Mouse (Mus musculus) limb, embryonic 11.5 days (tissue): ENCODE results near the gene Maged1. TPM values are rescaled to one million over a fixed set of nuclear protein-coding genes. Genes with fewer than 3 reads are reported as not detected.
"Not testable (repeated sequence)": the region's sequence is repeated elsewhere in the genome, so short reads cannot be mapped to it uniquely, and the experiment has no call there.

ENCODE experiments used
- ATAC-seq: fragments of 200-750 bp; cut with Nextera tagmentation; 2 replicates; pipeline ENCODE4 v1.8.0; 2017; ENCODE audit warnings: low read depth; ENCODE audit not compliant: insufficient number of reproducible peaks, low FRiP score, low TSS enrichment
- DNase-seq: peaks from one replicate; pipeline ENCODE4 v3.0.0-alpha.2; 2015; ENCODE audit warnings: low spot score
- H3K27ac ChIP-seq: fragments of 300-500 bp; sonication (generic); replicated peaks from 2 replicates; pipeline ENCODE4 v1.5.1; 2014; ENCODE audit warnings: low read depth, mild to moderate bottlenecking, low read length
- H3K27me3 ChIP-seq: fragments of 300-500 bp; sonication (generic); 2 replicates; pipeline ENCODE4 v1.6.1; 2014; ENCODE audit warnings: mild to moderate bottlenecking, low read length, mixed read lengths; ENCODE audit not compliant: control insufficient read depth, insufficient read depth
- H3K36me3 ChIP-seq: fragments of 300-500 bp; sonication (generic); 2 replicates; pipeline ENCODE4 v1.6.1; 2014; ENCODE audit warnings: mild to moderate bottlenecking, low read length, moderate library complexity, mixed read lengths; ENCODE audit not compliant: control insufficient read depth, insufficient read depth
- H3K4me1 ChIP-seq: fragments of 300-500 bp; sonication (generic); 2 replicates; pipeline ENCODE4 v1.6.1; 2014; ENCODE audit warnings: low read length, mixed read lengths; ENCODE audit not compliant: control insufficient read depth, insufficient read depth
- H3K4me2 ChIP-seq: fragments of 300-500 bp; sonication (generic); 2 replicates; pipeline ENCODE4 v1.6.1; 2014; ENCODE audit warnings: low read depth, mild to moderate bottlenecking, moderate library complexity; ENCODE audit not compliant: severe bottlenecking
- H3K4me3 ChIP-seq: fragments of 300-500 bp; sonication (generic); 2 replicates; pipeline ENCODE4 v1.5.1; 2014; ENCODE audit warnings: low read depth, low read length
- H3K9ac ChIP-seq: fragments of 300-500 bp; sonication (generic); 2 replicates; pipeline ENCODE4 v1.6.1; 2014; ENCODE audit warnings: mild to moderate bottlenecking, low read length
- H3K9me3 ChIP-seq: fragments of 300-500 bp; sonication (generic); 2 replicates; pipeline ENCODE4 v1.6.1; 2016; ENCODE audit warnings: low read length; ENCODE audit not compliant: control insufficient read depth
- WGBS: fragments of 180-500 bp; shearing (Covaris S2); extraction: QIAGEN DNeasy Blood & Tissue Kit; methylation state at CpG from one replicate; pipeline ENCODE4 v1.1.7; 2014; 5-methylcytosine and 5-hydroxymethylcytosine counted together
- polyA plus RNA-seq: library from polyadenylated mRNA; unstranded; fragments of >200 nt; fragmentation: Nextera tagmentation; extraction: Ambion mirVana; gene quantifications from 2 replicates; pipeline ENCODE4 v1.2.1, GENCODE M21; 2014

Gene Maged1
- polyA plus RNA-seq, 1 experiment from 2014 or later, result 789 TPM

DNA sequence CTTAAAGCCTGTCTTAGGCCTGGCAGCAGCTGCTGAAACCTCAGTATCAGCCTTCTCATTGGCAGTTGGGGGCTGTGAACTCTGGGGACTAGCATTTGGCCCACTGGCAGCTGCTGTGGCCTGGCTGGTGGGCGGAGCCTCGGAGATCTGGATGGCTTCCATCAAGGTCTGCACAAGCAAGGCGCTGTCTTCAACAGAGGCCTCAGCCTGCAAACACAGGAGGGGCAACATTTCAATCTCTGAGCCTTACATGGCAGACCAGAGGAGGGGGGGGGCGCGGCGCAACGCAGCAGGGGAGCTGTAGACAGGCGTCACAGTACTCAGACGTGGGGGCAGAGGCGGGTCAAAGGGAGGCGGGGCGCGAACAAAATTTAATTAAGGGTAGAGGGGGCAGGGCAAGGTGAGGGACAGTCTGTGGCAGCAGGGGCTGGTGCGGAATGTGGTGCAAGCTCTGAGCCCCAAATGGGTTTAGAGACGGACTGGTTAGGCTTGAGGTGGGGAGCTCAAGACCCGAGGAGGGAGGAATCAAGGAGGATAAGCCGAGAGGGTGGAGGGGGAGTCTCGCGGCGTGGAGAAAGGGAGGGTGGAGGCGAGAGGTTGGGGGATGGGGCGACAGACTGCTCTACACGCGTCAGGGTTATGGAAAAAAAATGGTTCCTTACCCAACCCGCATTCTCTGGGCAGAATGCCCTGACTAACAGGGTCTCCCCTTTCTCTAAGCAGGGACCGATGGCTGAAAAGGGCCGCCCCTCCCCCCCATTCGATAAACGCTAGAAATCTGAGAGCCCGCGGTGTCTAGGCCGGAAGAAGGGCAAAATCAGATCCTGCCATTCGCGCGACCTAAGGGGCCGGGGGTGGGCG, 1.4 kb downstream of the Maged1 start:
- H3K4me2 ChIP-seq, result peak overlapping the region; percentile 43
- 22% methylated on average over 37 of the region's 37 CpGs for WGBS
- H3K36me3 ChIP-seq, result peaks cover 2% of the 10 kb centered on the region; the same call in 1 of the 2 replicates
- ATAC-seq (peak; percentile 33), DNase-seq (peak; percentile 55)
- H3K27me3 ChIP-seq, result peaks cover 12% of the 10 kb centered on the region; the same call in 1 of the 2 replicates
- 0 out of 2 replicates have a peak, but pooled peaks cover 3% of the 10 kb centered on the region for H3K4me1 ChIP-seq
- peak overlapping the region; percentile 80 for H3K27ac ChIP-seq
- H3K4me3 ChIP-seq, result peak overlapping the region; percentile 63
- no peaks in the 10 kb centered on the region for H3K9me3 ChIP-seq
- H3K9ac ChIP-seq, result peak overlapping the region; percentile 79

DNA sequence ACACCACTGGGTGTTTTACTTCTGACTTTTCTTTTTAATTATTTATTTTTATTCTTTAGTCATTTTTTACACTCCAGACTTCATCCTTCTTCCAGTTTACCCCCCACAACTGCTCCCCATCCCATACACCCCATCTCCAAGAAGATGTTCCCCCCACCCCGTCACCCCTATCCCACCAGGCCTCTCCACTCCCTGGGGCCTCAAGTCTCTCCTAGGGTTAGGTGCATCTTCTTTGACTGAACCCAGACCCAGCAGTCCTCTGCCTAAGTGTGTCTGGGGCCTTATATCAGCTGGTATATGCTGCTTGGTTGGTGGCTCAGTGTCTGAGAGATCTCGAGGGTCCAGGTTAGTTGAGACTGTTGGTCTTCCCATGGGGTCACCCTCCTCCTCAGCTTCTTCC, 7.6 kb downstream of the Maged1 start:
- Histone ChIP-seq H3K4me2 (no peak overlapping the region), H3K36me3 (peaks cover 2% of the 10 kb centered on the region; the same call in 1 of the 2 replicates), H3K9ac (no peak overlapping the region), H3K27ac (no peak overlapping the region), H3K9me3 (no peaks in the 10 kb centered on the region), H3K4me1 (no peaks in the 10 kb centered on the region), H3K27me3 (no peaks in the 10 kb centered on the region), H3K4me3 (no peak overlapping the region)
- no peak for DNase-seq
- 0 out of 2 replicates have a peak, but pooled peaks have one; percentile 47 for ATAC-seq
- 61% methylated on average over 2 of the region's 2 CpGs for WGBS

DNA sequence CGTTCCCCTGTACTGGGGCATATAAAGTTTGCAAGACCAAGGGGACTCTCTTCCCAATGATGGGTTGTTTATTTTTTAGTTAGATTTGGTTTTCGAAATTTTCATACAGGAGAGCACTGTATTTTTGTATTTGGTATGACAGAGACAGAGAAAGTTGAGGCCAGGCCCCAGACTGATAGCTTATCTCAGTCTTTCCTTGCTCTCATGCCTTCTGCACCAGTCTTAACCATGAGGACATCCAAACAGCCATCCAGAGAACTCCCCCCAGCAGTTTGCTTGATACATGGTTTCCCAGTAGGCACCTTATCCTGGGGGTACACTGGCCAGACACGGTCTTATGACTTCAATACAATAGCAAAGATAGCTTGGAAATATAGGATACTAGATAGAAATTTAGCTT, 11.6 kb downstream of the Maged1 start:
- Histone ChIP-seq H3K36me3 (no peaks in the 10 kb centered on the region), H3K4me2 (no peak overlapping the region), H3K27ac (no peak overlapping the region), H3K27me3 (no peaks in the 10 kb centered on the region), H3K9ac (no peak overlapping the region), H3K9me3 (no peaks in the 10 kb centered on the region), H3K4me1 (no peaks in the 10 kb centered on the region), H3K4me3 (no peak overlapping the region)
- WGBS, result 81% methylated on average over 3 of the region's 3 CpGs
- no peak for DNase-seq
- ATAC-seq, result no peak

DNA sequence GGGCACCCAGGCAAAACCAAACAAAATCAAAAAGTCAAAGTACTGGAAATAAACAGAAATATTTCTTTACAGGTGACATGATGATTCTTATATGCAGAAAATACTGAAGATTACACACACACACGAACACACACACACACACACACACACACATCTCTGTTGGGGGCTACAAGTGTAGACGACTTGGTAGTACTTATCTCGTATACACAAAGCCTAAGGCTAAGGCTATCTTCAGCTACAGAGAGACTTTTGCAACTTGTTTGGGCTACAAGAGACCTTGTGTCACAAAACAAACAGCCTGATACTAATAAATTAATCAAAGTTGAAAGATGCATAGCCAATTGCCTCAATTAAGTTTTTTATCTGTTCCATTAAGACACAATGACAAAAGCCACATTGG, 19.8 kb downstream of the Maged1 start:
- no peak for DNase-seq
- no peaks in the 10 kb centered on the region for H3K4me1 ChIP-seq
- H3K4me2 ChIP-seq, result no peak overlapping the region
- H3K36me3 ChIP-seq, result no peaks in the 10 kb centered on the region
- H3K27ac ChIP-seq, result no peak overlapping the region
- H3K9ac ChIP-seq, result no peak overlapping the region
- whole genome bisulfite sequencing, result 63% methylated on average over 3 of the region's 3 CpGs
- H3K9me3 ChIP-seq, result no peaks in the 10 kb centered on the region
- no peak overlapping the region for H3K4me3 ChIP-seq
- no peak for ATAC-seq
- H3K27me3 ChIP-seq, result no peaks in the 10 kb centered on the region

DNA sequence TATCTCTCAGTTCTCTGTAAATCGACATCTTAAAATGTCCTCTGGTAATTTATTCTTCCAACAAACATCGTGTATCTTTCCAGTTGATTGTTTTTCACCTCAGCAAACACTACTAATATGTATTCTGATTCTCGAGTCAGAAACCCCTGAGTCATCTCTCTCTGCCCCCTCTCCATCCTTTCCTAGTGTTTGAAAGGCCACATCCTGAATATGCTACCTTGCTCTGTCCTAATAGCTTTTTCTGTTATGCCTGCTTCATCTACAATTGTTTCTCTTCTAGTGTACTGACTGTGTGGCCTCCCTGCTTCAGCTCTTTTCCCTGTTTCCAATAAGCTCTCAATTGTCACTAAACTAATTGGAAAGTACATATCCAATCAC, 33.5 kb downstream of the Maged1 start:
- no peak overlapping the region for H3K9ac ChIP-seq
- H3K4me1 ChIP-seq, result no peaks in the 10 kb centered on the region
- H3K4me3 ChIP-seq, result no peak overlapping the region
- H3K27me3 ChIP-seq, result no peaks in the 10 kb centered on the region
- no peak overlapping the region for H3K27ac ChIP-seq
- DNase-seq, result no peak
- H3K9me3 ChIP-seq, result no peaks in the 10 kb centered on the region
- ATAC-seq, result no peak
- 79% methylated on average over 3 of the region's 3 CpGs for WGBS
- H3K4me2 ChIP-seq, result no peak overlapping the region
- no peaks in the 10 kb centered on the region for H3K36me3 ChIP-seq

DNA sequence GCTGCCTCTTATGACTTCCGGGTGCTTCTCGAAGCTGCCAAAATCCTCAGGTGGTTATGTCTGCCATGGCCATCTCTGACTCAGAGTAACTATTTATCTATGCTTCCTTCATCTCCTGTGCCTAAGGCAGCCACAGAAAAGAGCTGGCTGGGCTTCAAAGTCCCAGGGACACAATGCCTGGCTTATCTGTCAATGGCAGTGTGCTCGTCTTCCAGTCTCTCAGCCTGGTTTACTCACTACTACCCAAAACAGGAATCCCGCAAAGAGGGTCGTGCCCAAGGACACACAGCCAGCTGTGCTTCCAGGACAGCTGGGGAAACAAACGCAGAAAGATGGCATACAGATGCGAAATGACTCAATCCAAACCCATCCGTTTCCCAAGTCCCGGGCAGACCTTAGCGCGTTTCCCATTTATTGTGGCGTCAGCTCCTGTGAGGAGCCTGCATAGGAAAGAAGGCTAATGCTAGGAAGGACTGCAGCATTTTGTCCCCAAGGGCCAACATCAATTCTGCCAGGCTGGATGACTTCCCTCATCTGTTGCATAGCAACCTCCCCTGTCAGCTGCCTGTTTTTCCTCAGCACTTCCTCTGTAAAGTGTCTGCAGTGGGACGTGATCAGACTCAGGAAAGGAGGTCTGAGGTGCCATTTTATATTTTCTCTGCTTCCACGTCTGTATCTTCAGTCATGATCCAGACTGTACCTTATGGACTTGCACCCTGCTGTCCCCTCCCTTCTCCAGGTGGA, 34.1 kb downstream of the Maged1 start:
- not testable (repeated sequence) for H3K27ac ChIP-seq, H3K9ac ChIP-seq, ATAC-seq, H3K4me3 ChIP-seq, H3K4me2 ChIP-seq, H3K9me3 ChIP-seq, H3K36me3 ChIP-seq, H3K27me3 ChIP-seq, H3K4me1 ChIP-seq, DNase-seq
- WGBS, result 40% methylated on average over 6 of the region's 14 CpGs

DNA sequence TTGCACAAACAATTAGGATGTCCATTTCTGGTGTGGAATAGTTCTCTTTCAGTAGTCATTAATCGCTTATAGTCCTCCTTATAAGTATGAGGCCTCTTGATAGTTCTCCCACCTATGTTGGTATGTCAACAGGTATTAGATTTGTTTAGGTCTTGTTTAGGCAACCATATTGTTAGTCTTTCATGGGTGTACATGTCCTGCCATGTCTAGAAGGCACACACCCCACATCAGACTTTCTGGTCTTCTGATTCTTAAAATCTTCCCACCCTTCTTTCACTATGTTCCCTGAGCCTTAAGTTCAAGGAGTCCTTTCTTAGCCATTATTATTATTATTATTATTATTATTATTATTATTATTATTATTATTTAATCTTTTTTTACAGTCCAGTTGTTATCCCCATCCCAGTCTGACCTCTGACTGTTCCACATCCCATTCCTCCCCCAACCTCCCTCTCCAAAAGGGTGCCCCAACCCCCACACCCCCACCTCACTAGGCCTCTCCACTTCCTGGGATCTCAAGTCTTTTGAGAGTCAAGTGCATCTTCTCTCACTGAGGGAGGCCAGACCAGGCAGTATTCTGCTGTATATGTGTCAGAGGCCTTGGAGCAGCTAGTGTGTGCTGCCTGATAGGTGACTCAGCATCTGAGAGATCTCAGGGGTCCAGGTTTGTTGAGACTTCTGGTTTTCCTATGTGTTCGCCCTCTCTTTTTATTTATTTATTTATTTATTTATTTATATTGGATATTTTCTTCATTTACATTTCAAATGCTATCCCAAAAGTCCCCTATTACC, 55.7 kb downstream of the Maged1 start:
- H3K36me3 ChIP-seq, result no peaks in the 10 kb centered on the region
- DNase-seq (no peak), ATAC-seq (no peak)
- H3K9me3 ChIP-seq, result no peaks in the 10 kb centered on the region
- H3K27me3 ChIP-seq, result no peaks in the 10 kb centered on the region
- H3K4me3 ChIP-seq, result no peak overlapping the region
- WGBS, result 90% methylated on average over 2 of the region's 2 CpGs
- H3K4me2 ChIP-seq, result no peak overlapping the region
- no peaks in the 10 kb centered on the region for H3K4me1 ChIP-seq
- H3K9ac ChIP-seq, result no peak overlapping the region
- no peak overlapping the region for H3K27ac ChIP-seq
